Mouse (Mus musculus): Measurements from ENCODE around the gene Gm14325.
"Not testable (repeated sequence)": the region's sequence is repeated elsewhere in the genome, so short reads cannot be mapped to it uniquely, and the experiment has no call there.

DNA sequence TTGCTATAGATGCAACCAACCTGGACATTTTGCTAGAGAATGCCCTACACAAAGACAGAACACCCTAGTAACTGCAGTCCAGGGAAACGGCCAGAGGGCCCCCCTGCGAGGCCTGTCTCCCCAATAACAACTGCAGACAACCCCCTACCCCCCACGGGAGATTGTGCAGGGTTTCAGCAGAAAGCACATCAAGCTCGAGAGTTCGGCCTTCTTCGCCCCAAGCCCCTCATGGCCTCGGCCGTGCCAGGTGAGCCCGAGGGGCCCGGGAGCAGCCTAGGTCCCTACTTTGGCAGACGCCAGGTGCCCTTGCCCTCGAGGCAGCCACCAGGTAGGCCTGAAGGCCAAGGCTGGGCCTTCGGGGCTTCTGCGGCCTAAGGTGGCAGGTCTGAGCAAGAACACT, 47.6 kb upstream of the Gm14325 start:
- not testable (repeated sequence) for TF ChIP-seq POLR2A (IDR thresholded peaks at IDR 0.05; ENCODE audit: borderline replicate concordance, extremely low read depth, low read depth, low read length); CTCF (IDR thresholded peaks at IDR 0.05; ENCODE audit: insufficient read depth, low read length)

All from lung, adult 2 months (tissue).